Mouse (Mus musculus): ENCODE measurements around the gene Wbp11. TPM values are rescaled to one million over a fixed set of nuclear protein-coding genes. Genes with fewer than 3 reads are reported as not detected.

Wbp11 gene
- polyA plus RNA-seq, 1 experiment from 2014 or later = 115 TPM

Small RNA genes within 50 kb of the gene (microRNA-seq; reads per million reads assigned to microRNA genes)
- gene Gm44364 = not detected

Other genes starting within 250 kb of the Wbp11 start
- gene Plbd1, start 166.3 kb downstream of the Wbp11 start, polyA plus RNA-seq (2016; fragmentation: Nextera tagmentation; extraction: Ambion mirVana) = 1.3 and 2.0 TPM in 2 replicates
- gene Gucy2c, start 46.5 kb downstream of the Wbp11 start, polyA plus RNA-seq (2016; fragmentation: Nextera tagmentation; extraction: Ambion mirVana) = 0.20 and 0.41 TPM in 2 replicates
- 0.45 and 0.67 TPM in 2 replicates for gene Hist4h4, start 23.8 kb downstream of the Wbp11 start, polyA plus RNA-seq (2016; fragmentation: Nextera tagmentation; extraction: Ambion mirVana)
- gene H2afj, start 20.0 kb downstream of the Wbp11 start, polyA plus RNA-seq (2016; fragmentation: Nextera tagmentation; extraction: Ambion mirVana) = 123 and 127 TPM in 2 replicates
- 1.1 and 3.7 TPM in 2 replicates for gene BC049715, start 607 bp downstream of the Wbp11 start, polyA plus RNA-seq (2016; fragmentation: Nextera tagmentation; extraction: Ambion mirVana)
- gene Smco3, start 7.2 kb upstream of the Wbp11 start, polyA plus RNA-seq (2016; fragmentation: Nextera tagmentation; extraction: Ambion mirVana) = 0.29 and 1.5 TPM in 2 replicates
- gene Art4, start 29.5 kb upstream of the Wbp11 start, polyA plus RNA-seq (2016; fragmentation: Nextera tagmentation; extraction: Ambion mirVana) = 0.51 and 0.86 TPM in 2 replicates
- 8.8 and 13.0 TPM in 2 replicates for gene Mgp, start 47.6 kb upstream of the Wbp11 start, polyA plus RNA-seq (2016; fragmentation: Nextera tagmentation; extraction: Ambion mirVana)
- not detected in 2 replicates for gene Erp27, start 93.9 kb upstream of the Wbp11 start, polyA plus RNA-seq (2016; fragmentation: Nextera tagmentation; extraction: Ambion mirVana)
- not detected in 2 replicates for gene Pde6h, start 95.6 kb upstream of the Wbp11 start, polyA plus RNA-seq (2016; fragmentation: Nextera tagmentation; extraction: Ambion mirVana)
- gene Arhgdib, start 113.7 kb upstream of the Wbp11 start, polyA plus RNA-seq (2016; fragmentation: Nextera tagmentation; extraction: Ambion mirVana) = 21.6 and 22.7 TPM in 2 replicates